Comparison of ENCODE assay signal across 25 mouse cellular contexts in genomic region chr13:3796649-3797048, GRCm38 (mm10). TPM values are rescaled to one million over a fixed set of nuclear protein-coding genes. Genes with fewer than 3 reads are reported as not detected.
DNase-seq lines count a peak whose midpoint lies in the region; ATAC-seq and TF ChIP-seq lines count a peak whose summit lies in the region.
"Had no signal": no experiment of that assay in that cellular context is flagged by ENCODE, and none has a peak within 500 bp of the region (broad histone marks: within the 10 kb centered on the region; RNA-seq: fewer than 3 reads in every experiment).

No protein-coding gene starts in this region.

- ATAC-seq in lung, embryonic 14.5 days (ENCODE audit: insufficient read depth) = no peak
- ATAC-seq in lung, embryonic 16.5 days (ENCODE audit: low read depth) = peak; percentile 55
- ATAC-seq: activated CD4-positive, CD25-positive, alpha-beta regulatory T cell, adult 4 months; CD4-positive, CD25-positive, alpha-beta regulatory T cell, adult 4 months; forebrain, embryonic 13.5 days; forebrain, embryonic 15.5 days; Patski had no signal

- H3K4me2 ChIP-seq in lung, embryonic 14.5 days = no peak overlapping the region
- H3K4me2 ChIP-seq in lung, embryonic 16.5 days (ENCODE audit: low read depth, low read length) = no peak overlapping the region
- H3K4me2 ChIP-seq: embryonic facial prominence, embryonic 12.5 days; forebrain, embryonic 13.5 days; forebrain, embryonic 15.5 days had no signal

- TF ChIP-seq POLR2A in lung, adult 2 months (IDR thresholded peaks at IDR 0.05; ENCODE audit: borderline replicate concordance, extremely low read depth, low read depth, low read length) = no peak

- H3K4me3 ChIP-seq in lung, embryonic 14.5 days (ENCODE audit: low read depth, low read length) = no peak overlapping the region
- no peak overlapping the region for H3K4me3 ChIP-seq in lung, embryonic 16.5 days (ENCODE audit: low read length)
- H3K4me3 ChIP-seq in lung, adult 2 months (replicated peaks; ENCODE audit: extremely low read depth, low read depth, low read length) = no peak overlapping the region
- H3K4me3 ChIP-seq: embryonic facial prominence, embryonic 10.5 days; embryonic facial prominence, embryonic 12.5 days; forebrain, embryonic 13.5 days; forebrain, embryonic 15.5 days had no signal

- 41% methylated on average over 4 of the region's 4 CpGs for WGBS in lung, embryonic 14.5 days
- 48% methylated on average over 4 of the region's 4 CpGs for WGBS in lung, embryonic 16.5 days
- 26% methylated on average over 4 of the region's 4 CpGs for WGBS in lung, adult 2 months

- H3K27ac ChIP-seq in lung, embryonic 14.5 days (ENCODE audit: low read depth) = no peak overlapping the region
- H3K27ac ChIP-seq in lung, embryonic 16.5 days (ENCODE audit: low read length) = peak overlapping the region; percentile 62; the same call in 1 of the 2 replicates
- H3K27ac ChIP-seq: embryonic facial prominence, embryonic 10.5 days; embryonic facial prominence, embryonic 12.5 days; forebrain, embryonic 13.5 days; forebrain, embryonic 15.5 days had no signal

- H3K36me3 ChIP-seq in lung, embryonic 14.5 days (ENCODE audit: insufficient read depth) = no peaks in the 10 kb centered on the region
- H3K36me3 ChIP-seq in lung, embryonic 16.5 days (ENCODE audit: control insufficient read depth, insufficient read depth, low read length) = no peaks in the 10 kb centered on the region
- H3K36me3 ChIP-seq: embryonic facial prominence, embryonic 10.5 days; embryonic facial prominence, embryonic 12.5 days; forebrain, embryonic 15.5 days; G1E had no signal

- DNase-seq in lung, embryonic 14.5 days = peak; percentile 35
- no peak for DNase-seq in lung, postnatal 14 days
- no peak for DNase-seq in lung, postnatal 4 days
- peak; percentile 33 for DNase-seq in lung, postnatal 10 days
- DNase-seq in lung, adult 2 months = no peak
- DNase-seq: adrenal gland, adult 8-10 months; adrenal gland, postnatal 14 days; B cell, adult 2 months; cerebellum, adult 11-12 months; cerebellum, adult 2 months; cerebellum, adult 9-10 months; cerebellum, postnatal 10 days; cerebellum, postnatal 25 days had no signal

- H3K9me3 ChIP-seq in lung, embryonic 14.5 days (ENCODE audit: low read depth, low read length) = no peaks in the 10 kb centered on the region
- H3K9me3 ChIP-seq in lung, embryonic 16.5 days (ENCODE audit: control insufficient read depth, low read length) = no peaks in the 10 kb centered on the region
- H3K9me3 ChIP-seq: embryonic facial prominence, embryonic 10.5 days; embryonic facial prominence, embryonic 12.5 days; forebrain, embryonic 13.5 days; forebrain, embryonic 15.5 days; G1E had no signal

- no peak overlapping the region for H3K9ac ChIP-seq in lung, embryonic 14.5 days
- H3K9ac ChIP-seq in lung, embryonic 16.5 days (ENCODE audit: low read length) = no peak overlapping the region
- H3K9ac ChIP-seq: embryonic facial prominence, embryonic 12.5 days; forebrain, embryonic 13.5 days; forebrain, embryonic 15.5 days had no signal

- no peak for TF ChIP-seq CTCF in lung, embryonic 14.5 days (IDR thresholded peaks at IDR 0.05; ENCODE audit: low read depth)
- TF ChIP-seq CTCF in lung, adult 2 months (IDR thresholded peaks at IDR 0.05; ENCODE audit: insufficient read depth, low read length) = no peak

- H3K4me1 ChIP-seq in lung, embryonic 14.5 days (ENCODE audit: insufficient read depth) = peaks cover 5% of the 10 kb centered on the region; the same call in 1 of the 2 replicates
- H3K4me1 ChIP-seq in lung, embryonic 16.5 days (replicated peaks; ENCODE audit: control insufficient read depth, insufficient read depth, low read length) = peaks cover 19% of the 10 kb centered on the region
- peaks cover 8% of the 10 kb centered on the region for H3K4me1 ChIP-seq in lung, adult 2 months (ENCODE audit: control insufficient read depth, insufficient read depth, low read length)
- H3K4me1 ChIP-seq: forebrain, embryonic 13.5 days; forebrain, embryonic 15.5 days had no signal

- H3K27me3 ChIP-seq in lung, embryonic 14.5 days (ENCODE audit: insufficient read depth, low read length) = no peaks in the 10 kb centered on the region
- no peaks in the 10 kb centered on the region for H3K27me3 ChIP-seq in lung, embryonic 16.5 days (ENCODE audit: control insufficient read depth, insufficient read depth, low read depth, low read length)
- H3K27me3 ChIP-seq: CH12.LX; embryonic facial prominence, embryonic 12.5 days; forebrain, embryonic 13.5 days; forebrain, embryonic 15.5 days; Patski had no signal

RNA-seq across cellular contexts. Expression of gene Calml3, which starts 7.5 kb away (rescaled TPM):
- polyA plus RNA-seq in lung, embryonic 14.5 days (2014; fragmentation: Nextera tagmentation; extraction: Ambion mirVana) = 0.18 TPM in 1 of 2 replicates, not detected in the other
- 0.24 and 0.39 TPM in 2 replicates for polyA plus RNA-seq in lung, embryonic 16.5 days (2015; fragmentation: Nextera tagmentation; extraction: Ambion mirVana)
- polyA plus RNA-seq in lung, adult 2 months (2012; rRNA removed) = 3.6 and 81.6 TPM in 2 replicates
- polyA plus RNA-seq: activated CD4-positive, CD25-positive, alpha-beta regulatory T cell, adult 4 months; CD4-positive, CD25-positive, alpha-beta regulatory T cell, adult 4 months; cerebellum, adult 2 months; cortical plate, adult 2 months; embryonic facial prominence, embryonic 10.5 days; forebrain, embryonic 11.5 days; forebrain, embryonic 13.5 days; forebrain, embryonic 15.5 days; G1E had no signal

RNA-seq across cellular contexts. Expression of gene Calm4, which starts 40.9 kb away (rescaled TPM):
- polyA plus RNA-seq in lung, embryonic 14.5 days (2014; fragmentation: Nextera tagmentation; extraction: Ambion mirVana) = not detected in 2 replicates
- 6.2 TPM in 1 of 2 replicates, not detected in the other for polyA plus RNA-seq in lung, embryonic 16.5 days (2015; fragmentation: Nextera tagmentation; extraction: Ambion mirVana)
- 56.0 TPM in 1 of 2 replicates, not detected in the other for polyA plus RNA-seq in lung, adult 2 months (2012; rRNA removed)
- polyA plus RNA-seq: activated CD4-positive, CD25-positive, alpha-beta regulatory T cell, adult 4 months; CD4-positive, CD25-positive, alpha-beta regulatory T cell, adult 4 months; cerebellum, adult 2 months; cortical plate, adult 2 months; embryonic facial prominence, embryonic 10.5 days; forebrain, embryonic 11.5 days; forebrain, embryonic 13.5 days; forebrain, embryonic 15.5 days; G1E; Patski had no signal

RNA-seq across cellular contexts. Expression of gene Calm5, which starts 57.3 kb away (rescaled TPM):
- polyA plus RNA-seq in lung, embryonic 14.5 days (2014; fragmentation: Nextera tagmentation; extraction: Ambion mirVana) = not detected in 2 replicates
- polyA plus RNA-seq in lung, embryonic 16.5 days (2015; fragmentation: Nextera tagmentation; extraction: Ambion mirVana) = not detected in 2 replicates
- polyA plus RNA-seq in lung, adult 2 months (2012; rRNA removed) = not detected in 2 replicates
- polyA plus RNA-seq: activated CD4-positive, CD25-positive, alpha-beta regulatory T cell, adult 4 months; CD4-positive, CD25-positive, alpha-beta regulatory T cell, adult 4 months; cerebellum, adult 2 months; cortical plate, adult 2 months; embryonic facial prominence, embryonic 10.5 days; embryonic facial prominence, embryonic 12.5 days; forebrain, embryonic 11.5 days; forebrain, embryonic 13.5 days; forebrain, embryonic 15.5 days; G1E; Patski had no signal

Comparison
In these comparisons a context has a peak if more than half of its experiments do, and no peak if none do; other contexts are left out.
1. DNase-seq: peak in lung, embryonic 14.5 days (single experiment) and lung, postnatal 10 days (single experiment); none in lung, postnatal 14 days (single experiment), lung, postnatal 4 days (0 of 2) and lung, adult 2 months (single experiment).